Mouse (Mus musculus): ENCODE measurements around the gene Aprt. TPM values are rescaled to one million over a fixed set of nuclear protein-coding genes. Genes with fewer than 3 reads are reported as not detected.

Gene Aprt
- polyA plus RNA-seq, 1 experiment from 2014 or later: 355 TPM

DNA sequence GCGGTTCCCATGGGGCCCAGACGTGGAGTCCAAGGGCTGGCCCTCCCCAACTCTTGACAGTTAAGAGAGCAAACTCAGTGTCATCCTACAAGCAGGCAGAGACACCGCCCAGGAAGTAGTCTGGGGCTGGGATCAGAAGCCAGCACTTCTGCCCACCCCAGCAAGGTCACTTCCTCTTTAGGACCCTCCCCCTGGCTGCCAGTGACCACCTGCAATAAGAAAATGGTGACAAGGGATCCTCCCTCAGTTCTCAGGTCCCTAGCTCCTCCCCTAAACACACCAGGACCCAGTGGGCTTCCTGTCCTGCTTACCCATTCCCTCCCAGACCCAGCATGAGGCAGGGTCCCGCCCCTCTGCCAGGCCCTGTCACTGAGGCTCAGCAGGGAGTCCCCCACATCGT lies 28.9 kb downstream of the Aprt start:
- peak overlapping the region; percentile 41; the same call in 1 of the 2 replicates for H3K9ac ChIP-seq
- no peak overlapping the region for H3K4me3 ChIP-seq
- peaks cover 45% of the 10 kb centered on the region for H3K4me1 ChIP-seq
- H3K9me3 ChIP-seq: no peaks in the 10 kb centered on the region
- WGBS: 41% methylated on average over 5 of the region's 5 CpGs
- H3K4me2 ChIP-seq: peak overlapping the region; percentile 84
- peak overlapping the region; percentile 39; the same call in 1 of the 2 replicates for H3K27ac ChIP-seq
- peaks cover 13% of the 10 kb centered on the region; the same call in 1 of the 2 replicates for H3K36me3 ChIP-seq
- no peaks in the 10 kb centered on the region for H3K27me3 ChIP-seq
- no peak for ATAC-seq (ENCODE audit: insufficient number of reproducible peaks, insufficient read depth, low FRiP score, low TSS enrichment, low read depth)

DNA sequence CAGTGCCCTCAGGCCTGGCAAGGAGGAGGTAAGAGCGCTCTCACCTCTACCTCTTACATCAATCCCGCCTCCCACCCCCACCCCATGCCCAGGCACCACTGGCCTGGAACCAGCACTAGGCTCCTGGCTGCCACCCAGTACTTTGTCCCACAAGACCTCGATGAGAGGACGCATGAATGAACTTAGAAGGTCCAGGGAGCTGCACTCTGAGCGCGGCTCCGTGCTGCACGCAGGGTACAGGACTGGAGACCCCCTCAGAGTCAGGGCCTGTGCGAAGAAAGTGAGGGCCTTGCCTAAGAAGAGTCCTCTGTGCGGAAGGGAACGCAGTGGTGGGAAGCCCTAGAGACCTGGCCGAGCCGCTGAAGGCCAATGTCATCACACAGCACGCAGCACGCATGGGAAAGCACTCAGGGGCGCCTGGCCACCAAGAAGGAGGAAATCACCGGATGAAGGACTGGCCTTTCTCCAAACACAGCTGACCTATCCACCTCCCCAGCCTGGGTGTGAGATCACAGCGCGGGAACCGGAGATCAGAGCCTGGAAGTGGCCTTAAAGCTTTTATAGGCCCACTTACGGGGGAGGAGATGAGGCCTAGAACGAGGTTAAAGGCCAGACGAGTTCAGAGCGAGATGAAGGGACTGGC lies 29.8 kb downstream of the Aprt start:
- Histone ChIP-seq H3K9me3 (no peaks in the 10 kb centered on the region), H3K36me3 (peaks cover 15% of the 10 kb centered on the region; the same call in 1 of the 2 replicates), H3K9ac (peak overlapping the region; percentile 41), H3K27ac (peak overlapping the region; percentile 39), H3K27me3 (no peaks in the 10 kb centered on the region), H3K4me3 (no peak overlapping the region), H3K4me1 (peaks cover 45% of the 10 kb centered on the region), H3K4me2 (peak overlapping the region; percentile 84; the same call in 1 of the 2 replicates)
- no peak for ATAC-seq (ENCODE audit: insufficient number of reproducible peaks, insufficient read depth, low FRiP score, low TSS enrichment, low read depth)
- WGBS: 82% methylated on average over 24 of the region's 24 CpGs

- Histone ChIP-seq H3K9ac (peak overlapping the region; percentile 41; the same call in 1 of the 2 replicates), H3K36me3 (peaks cover 15% of the 10 kb centered on the region; the same call in 1 of the 2 replicates), H3K9me3 (no peaks in the 10 kb centered on the region), H3K4me3 (no peak overlapping the region), H3K4me2 (0 out of 2 replicates have a peak overlapping the region, but pooled peaks have one; percentile 84), H3K27ac (no peak overlapping the region), H3K4me1 (peaks cover 45% of the 10 kb centered on the region), H3K27me3 (no peaks in the 10 kb centered on the region)
- no peak for ATAC-seq (ENCODE audit: insufficient number of reproducible peaks, insufficient read depth, low FRiP score, low TSS enrichment, low read depth)
- 88% methylated on average over 6 of the region's 7 CpGs for WGBS
Measured at GRCm38 (mm10) chr8:122546066-122546755, 30.5 kb downstream of the Aprt start.

- Histone ChIP-seq H3K4me3 (no peak overlapping the region), H3K9me3 (no peaks in the 10 kb centered on the region), H3K36me3 (peaks cover 15% of the 10 kb centered on the region; the same call in 1 of the 2 replicates), H3K27me3 (no peaks in the 10 kb centered on the region), H3K9ac (no peak overlapping the region), H3K4me1 (peaks cover 33% of the 10 kb centered on the region), H3K4me2 (no peak overlapping the region), H3K27ac (no peak overlapping the region)
- no peak for ATAC-seq (ENCODE audit: insufficient number of reproducible peaks, insufficient read depth, low FRiP score, low TSS enrichment, low read depth)
- whole genome bisulfite sequencing: 86% methylated on average over 8 of the region's 8 CpGs
Measured at GRCm38 (mm10) chr8:122544138-122544537, 32.6 kb downstream of the Aprt start.

DNA sequence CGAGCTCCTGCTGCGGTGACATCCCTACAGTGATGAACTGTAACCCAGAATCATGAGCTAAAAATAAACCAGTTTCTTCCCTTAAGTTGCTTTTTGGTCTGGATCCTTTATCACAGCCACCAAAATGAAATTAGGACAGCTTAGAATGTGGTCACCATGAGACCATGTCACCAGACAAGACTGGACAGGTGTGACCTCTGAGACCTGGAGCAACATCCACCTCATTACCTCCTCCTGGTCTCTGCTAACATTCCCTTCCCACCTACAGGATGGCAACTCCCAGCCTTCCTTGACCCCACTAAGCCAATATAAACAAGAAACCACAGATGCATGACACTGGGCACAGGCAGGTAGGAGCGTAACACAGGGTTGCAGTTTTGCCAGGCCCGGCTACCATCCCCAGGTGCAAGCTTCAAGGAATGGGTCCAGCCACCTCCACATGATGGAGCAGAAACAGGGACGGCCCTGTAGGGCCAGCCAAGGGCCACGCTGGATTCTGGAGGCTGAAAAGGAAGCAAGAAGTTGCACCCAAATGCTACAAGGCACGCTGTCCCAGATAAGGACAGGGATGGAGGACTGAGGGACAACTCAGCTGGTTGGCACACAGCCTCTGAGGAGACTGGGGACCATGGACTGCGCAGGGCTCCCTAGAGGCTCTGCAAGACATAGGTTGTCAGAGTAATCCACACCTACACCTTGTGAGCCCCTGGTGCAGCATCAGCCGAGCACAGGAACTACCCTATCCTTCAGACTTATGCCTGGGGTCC lies 38.2 kb downstream of the Aprt start:
- Histone ChIP-seq H3K36me3 (peaks cover 9% of the 10 kb centered on the region; the same call in 1 of the 2 replicates), H3K4me2 (no peak overlapping the region), H3K9me3 (no peaks in the 10 kb centered on the region), H3K4me1 (peaks cover 25% of the 10 kb centered on the region), H3K27ac (no peak overlapping the region), H3K9ac (no peak overlapping the region), H3K4me3 (no peak overlapping the region), H3K27me3 (no peaks in the 10 kb centered on the region)
- ATAC-seq (ENCODE audit: insufficient number of reproducible peaks, insufficient read depth, low FRiP score, low TSS enrichment, low read depth): no peak
- WGBS: 91% methylated on average over 9 of the region's 9 CpGs

- H3K36me3 ChIP-seq: 0 out of 2 replicates have a peak, but pooled peaks cover 2% of the 10 kb centered on the region
- H3K4me1 ChIP-seq: peaks cover 29% of the 10 kb centered on the region
- H3K9me3 ChIP-seq: no peaks in the 10 kb centered on the region
- 0 out of 2 replicates have a peak overlapping the region, but pooled peaks have one; percentile 31 for H3K4me2 ChIP-seq
- H3K9ac ChIP-seq: no peak overlapping the region
- 83% methylated on average over 2 of the region's 2 CpGs for WGBS
- H3K27ac ChIP-seq: peak overlapping the region; percentile 55
- no peak overlapping the region for H3K4me3 ChIP-seq
- no peaks in the 10 kb centered on the region for H3K27me3 ChIP-seq
- no peak for ATAC-seq (ENCODE audit: insufficient number of reproducible peaks, insufficient read depth, low FRiP score, low TSS enrichment, low read depth)
Measured at GRCm38 (mm10) chr8:122537812-122538211, 38.9 kb downstream of the Aprt start.

- ATAC-seq (ENCODE audit: insufficient number of reproducible peaks, insufficient read depth, low FRiP score, low TSS enrichment, low read depth): peak; percentile 76
- peak overlapping the region; percentile 31 for H3K4me2 ChIP-seq
Measured at GRCm38 (mm10) chr8:122537033-122537432, 39.7 kb downstream of the Aprt start.

DNA sequence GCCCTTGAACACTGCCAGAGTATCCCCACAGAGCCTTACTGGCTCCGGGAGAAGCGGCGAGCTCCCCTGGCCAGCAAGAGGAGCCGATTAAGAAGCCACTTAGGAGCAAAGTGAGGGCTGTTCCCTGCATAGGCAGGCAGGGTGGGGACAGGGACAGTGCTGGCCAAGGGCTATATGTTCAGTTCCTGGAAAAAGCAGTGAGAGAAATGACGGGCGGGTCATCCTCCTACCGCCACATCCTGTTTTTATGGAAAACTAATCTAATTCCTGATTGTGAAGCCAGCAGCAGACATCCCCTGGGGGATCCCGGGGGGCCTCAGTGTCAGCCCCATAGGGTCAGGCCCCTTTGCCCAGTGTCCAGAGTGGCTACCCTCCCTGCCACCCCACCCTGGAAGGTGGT lies 45.4 kb downstream of the Aprt start:
- no peak overlapping the region for H3K4me3 ChIP-seq
- H3K4me2 ChIP-seq: no peak overlapping the region
- H3K27ac ChIP-seq: no peak overlapping the region
- 0 out of 2 replicates have a peak overlapping the region, but pooled peaks have one; percentile 51 for H3K9ac ChIP-seq
- ATAC-seq (ENCODE audit: insufficient number of reproducible peaks, insufficient read depth, low FRiP score, low TSS enrichment, low read depth): no peak
- peaks cover 26% of the 10 kb centered on the region for H3K4me1 ChIP-seq
- no peaks in the 10 kb centered on the region for H3K9me3 ChIP-seq
- H3K36me3 ChIP-seq: peaks cover 7% of the 10 kb centered on the region; the same call in 1 of the 2 replicates
- H3K27me3 ChIP-seq: no peaks in the 10 kb centered on the region
- 77% methylated on average over 8 of the region's 8 CpGs for WGBS

More at GRCm38 (mm10) chr8:122537033-122537432, 39.7 kb downstream of the Aprt start:
- Histone ChIP-seq H3K4me1 (peaks cover 34% of the 10 kb centered on the region), H3K27me3 (no peaks in the 10 kb centered on the region), H3K4me3 (no peak overlapping the region), H3K9me3 (no peaks in the 10 kb centered on the region), H3K27ac (peak overlapping the region; percentile 55), H3K9ac (0 out of 2 replicates have a peak overlapping the region, but pooled peaks have one; percentile 16), H3K36me3 (no peaks in the 10 kb centered on the region)
- WGBS: 36% methylated on average over 6 of the region's 6 CpGs

DNA sequence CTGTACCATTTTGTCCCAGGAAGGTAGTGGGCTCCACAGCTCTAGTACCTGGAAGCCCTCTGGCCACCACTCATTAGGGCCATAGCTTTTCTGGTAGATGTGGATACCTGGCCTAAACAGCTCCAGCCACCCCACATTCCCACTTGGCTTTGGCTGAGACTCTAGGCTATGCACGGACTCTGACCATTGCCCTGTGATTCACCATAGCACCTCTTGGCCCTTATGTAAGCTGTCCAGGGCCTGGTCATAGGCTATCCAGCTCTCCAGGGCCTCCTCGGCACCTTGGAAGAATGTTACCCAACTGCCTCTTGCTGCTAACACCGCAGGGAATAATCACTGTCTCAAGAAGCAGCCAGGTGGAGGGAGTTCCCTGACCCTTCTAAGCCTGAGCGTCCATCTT lies 47.5 kb downstream of the Aprt start:
- H3K9me3 ChIP-seq: no peaks in the 10 kb centered on the region
- ATAC-seq (ENCODE audit: insufficient number of reproducible peaks, insufficient read depth, low FRiP score, low TSS enrichment, low read depth): no peak
- H3K4me3 ChIP-seq: no peak overlapping the region
- no peak overlapping the region for H3K4me2 ChIP-seq
- no peaks in the 10 kb centered on the region for H3K27me3 ChIP-seq
- H3K36me3 ChIP-seq: peaks cover 7% of the 10 kb centered on the region; the same call in 1 of the 2 replicates
- H3K4me1 ChIP-seq: peaks cover 43% of the 10 kb centered on the region
- no peak overlapping the region for H3K9ac ChIP-seq
- H3K27ac ChIP-seq: no peak overlapping the region
- WGBS: 92% methylated on average over 4 of the region's 4 CpGs

DNA sequence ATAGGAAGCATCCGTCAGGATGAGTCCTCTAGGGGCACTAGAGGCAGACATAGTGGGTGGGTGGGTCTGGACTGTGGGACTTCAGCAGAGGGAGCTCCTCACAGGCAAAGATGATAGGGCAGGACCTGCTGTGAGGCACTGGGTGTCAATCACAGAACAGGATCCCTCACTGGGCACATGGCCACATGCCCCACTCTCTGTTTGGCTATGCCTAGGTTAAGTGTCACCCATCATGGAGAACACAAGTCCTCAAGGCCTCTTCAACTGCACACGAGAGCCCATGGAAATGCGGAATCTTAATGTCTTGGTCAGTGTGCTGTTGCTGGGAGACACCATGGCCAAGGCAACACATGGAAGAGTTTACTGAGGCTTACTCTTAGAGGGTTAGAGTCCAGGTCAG lies 48.8 kb downstream of the Aprt start:
- Histone ChIP-seq H3K27me3 (no peaks in the 10 kb centered on the region), H3K4me2 (no peak overlapping the region), H3K9me3 (no peaks in the 10 kb centered on the region), H3K27ac (no peak overlapping the region), H3K4me3 (no peak overlapping the region), H3K9ac (no peak overlapping the region), H3K36me3 (peaks cover 7% of the 10 kb centered on the region; the same call in 1 of the 2 replicates), H3K4me1 (peaks cover 53% of the 10 kb centered on the region)
- WGBS: 96% methylated on average over 3 of the region's 3 CpGs
- ATAC-seq (ENCODE audit: insufficient number of reproducible peaks, insufficient read depth, low FRiP score, low TSS enrichment, low read depth): no peak

DNA sequence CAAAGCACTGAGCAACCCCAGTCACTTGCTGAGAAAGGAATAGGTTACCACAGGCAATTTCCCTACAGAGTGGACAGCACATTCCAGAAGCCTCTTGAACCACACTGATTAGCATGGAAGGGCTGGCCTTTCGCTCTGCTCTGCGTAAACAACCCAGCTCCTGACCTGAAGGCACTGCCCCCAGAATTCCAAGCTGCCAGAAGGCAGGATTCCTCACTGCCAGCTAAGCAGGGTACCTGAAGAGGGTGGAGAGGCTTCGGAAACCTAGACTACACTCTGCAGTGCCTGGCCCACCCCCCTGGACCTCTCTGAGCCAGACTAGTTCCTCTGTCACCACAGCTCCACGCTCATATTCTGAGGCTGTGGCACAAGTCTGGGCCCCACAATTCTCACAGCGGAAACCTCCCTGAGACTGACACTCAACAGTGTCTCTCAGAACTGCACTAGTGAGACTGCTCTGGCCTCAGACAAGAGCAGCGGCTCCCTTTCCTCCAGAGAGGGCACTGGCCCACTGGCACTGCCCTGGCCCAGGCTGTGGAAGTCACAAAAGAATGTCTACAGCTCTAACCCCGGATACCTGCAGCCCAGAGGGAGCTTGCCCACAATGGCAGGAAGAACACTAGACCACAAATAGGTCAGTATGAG lies 50.1 kb downstream of the Aprt start:
- Histone ChIP-seq H3K9ac (0 out of 2 replicates have a peak overlapping the region, but pooled peaks have one; percentile 11), H3K4me2 (no peak overlapping the region), H3K27ac (peak overlapping the region; percentile 48; the same call in 1 of the 2 replicates), H3K4me3 (no peak overlapping the region), H3K9me3 (no peaks in the 10 kb centered on the region), H3K27me3 (no peaks in the 10 kb centered on the region), H3K4me1 (peaks cover 47% of the 10 kb centered on the region), H3K36me3 (peaks cover 7% of the 10 kb centered on the region; the same call in 1 of the 2 replicates)
- no peak for ATAC-seq (ENCODE audit: insufficient number of reproducible peaks, insufficient read depth, low FRiP score, low TSS enrichment, low read depth)
- WGBS: 63% methylated on average over 7 of the region's 7 CpGs

All from embryonic facial prominence, embryonic 13.5 days (tissue).